Mouse (Mus musculus) kidney, postnatal 14 days (tissue): ENCODE data around the gene Itga2b.

ENCODE experiments used
- DNase-seq: peaks from one replicate; pipeline ENCODE4 v3.0.0; 2022; ENCODE audit warnings: mixed read lengths

Gene Itga2b

DNA sequence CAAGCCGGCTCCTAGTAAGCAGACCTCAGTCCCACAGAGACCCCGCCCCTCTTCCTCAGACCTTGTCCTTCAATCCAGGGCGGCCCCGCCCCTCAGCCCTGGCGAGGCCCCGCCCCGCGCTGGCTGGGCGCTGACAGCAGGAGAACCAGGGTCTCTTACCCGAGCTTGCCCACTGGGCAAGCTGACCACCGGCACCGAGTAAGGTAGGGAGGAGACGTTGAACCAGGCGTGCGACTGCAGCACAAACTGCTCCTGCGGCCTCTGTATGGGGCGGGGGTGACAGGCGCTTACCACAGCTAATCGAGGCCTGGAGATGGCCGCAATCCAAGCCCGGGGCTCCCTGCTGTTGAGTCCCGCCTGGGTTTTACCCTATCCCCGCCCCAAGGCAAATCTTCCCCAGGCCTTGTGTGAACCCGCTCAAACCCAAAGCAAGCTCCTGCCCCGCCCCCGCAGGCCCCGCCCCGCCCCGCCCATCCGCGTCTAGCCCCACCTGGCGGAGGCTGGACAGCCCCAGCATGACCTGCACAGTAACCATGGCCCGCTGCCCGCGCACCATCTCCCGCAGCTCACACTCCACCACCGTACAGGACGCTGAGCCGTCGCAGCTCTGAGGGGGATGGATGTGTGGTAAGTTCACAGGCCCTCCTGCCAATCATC lies 14.1 kb downstream of the Itga2b start:
- peak; percentile 91 for DNase-seq

DNA sequence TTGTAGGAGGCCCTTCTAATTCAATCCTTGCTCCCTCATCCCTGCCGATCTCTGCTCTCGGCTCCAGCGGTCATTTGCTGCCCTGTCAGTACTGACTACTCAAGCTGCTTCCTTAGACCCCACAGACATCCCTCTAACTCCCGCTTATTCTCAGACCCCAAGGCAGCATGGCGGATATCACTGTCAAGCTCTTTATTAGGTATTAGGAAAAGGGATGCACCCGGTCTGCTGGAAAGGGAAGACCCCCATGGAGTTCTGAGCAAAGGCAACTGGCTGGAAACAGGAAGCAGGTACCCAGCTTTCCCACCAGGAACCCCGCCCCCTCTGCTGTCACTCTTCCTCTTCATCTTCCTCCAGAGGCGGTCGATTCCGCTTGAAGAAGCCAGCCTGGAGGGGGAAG lies 16.8 kb downstream of the Itga2b start:
- no peak for DNase-seq

DNA sequence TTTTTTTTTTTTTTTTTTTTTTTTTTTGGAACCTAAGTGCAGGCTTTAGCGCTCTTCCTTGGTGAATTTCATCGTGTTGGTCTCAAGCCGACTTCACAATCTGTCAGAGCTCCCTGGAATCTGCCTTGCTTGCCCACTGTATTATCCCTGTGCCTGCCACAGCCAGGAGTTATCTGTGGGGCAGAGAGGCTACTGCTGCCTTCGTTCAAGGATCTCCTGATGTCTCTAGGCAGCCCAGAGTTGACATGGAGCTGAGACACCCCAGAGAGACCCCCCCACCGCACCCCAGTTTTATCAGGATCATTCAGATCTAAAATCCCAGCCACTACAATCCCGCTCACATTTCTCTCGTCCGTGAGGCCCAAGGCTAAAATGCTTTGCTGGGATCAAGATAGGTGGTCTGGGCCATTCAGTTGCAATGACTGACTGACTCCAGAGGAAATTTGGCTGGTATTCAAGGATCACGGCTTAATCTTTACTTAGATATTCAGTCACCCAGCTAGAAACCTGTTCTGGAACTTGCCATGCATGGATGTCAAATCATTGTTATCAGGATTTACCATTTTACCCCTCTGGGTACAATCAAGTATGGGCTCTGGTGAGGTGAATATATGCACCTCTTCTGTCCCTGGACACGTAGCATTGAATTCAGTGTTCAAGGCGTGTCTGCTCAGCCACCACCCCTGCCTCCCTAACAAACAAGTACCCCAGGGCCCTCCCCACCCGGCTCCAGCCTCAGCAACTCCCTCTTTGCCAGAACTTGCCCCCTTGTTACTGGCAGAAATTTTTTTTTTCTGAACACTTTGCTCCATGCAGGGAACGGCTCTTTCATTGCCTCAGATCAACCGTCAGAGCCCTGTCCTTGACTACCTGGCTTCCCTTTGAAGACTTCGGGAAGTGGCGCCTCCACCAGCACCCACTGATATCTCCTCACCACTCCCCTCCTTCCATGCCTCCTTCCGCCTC lies 20.6 kb downstream of the Itga2b start:
- peak; percentile 64 for DNase-seq

DNA sequence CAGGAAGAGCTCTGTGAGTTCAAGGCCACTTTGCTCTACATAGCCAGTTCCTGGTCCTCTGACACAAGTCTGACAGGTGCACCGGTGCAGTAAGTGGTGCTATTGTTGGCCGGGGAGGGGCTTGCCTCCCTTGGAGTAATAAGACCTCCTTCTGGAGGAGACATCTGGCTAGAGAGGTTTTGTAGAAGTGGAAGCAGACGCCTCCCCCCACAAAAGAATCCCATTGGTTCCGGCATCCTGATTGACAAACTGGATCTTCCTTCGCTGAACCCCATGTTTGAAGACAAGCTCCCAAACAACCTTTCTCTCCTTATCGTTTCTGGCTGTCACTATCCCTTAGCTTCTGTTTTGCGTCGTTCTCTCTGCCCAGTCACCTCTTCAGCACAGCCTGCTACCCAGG lies 21.6 kb downstream of the Itga2b start:
- no peak for DNase-seq

DNA sequence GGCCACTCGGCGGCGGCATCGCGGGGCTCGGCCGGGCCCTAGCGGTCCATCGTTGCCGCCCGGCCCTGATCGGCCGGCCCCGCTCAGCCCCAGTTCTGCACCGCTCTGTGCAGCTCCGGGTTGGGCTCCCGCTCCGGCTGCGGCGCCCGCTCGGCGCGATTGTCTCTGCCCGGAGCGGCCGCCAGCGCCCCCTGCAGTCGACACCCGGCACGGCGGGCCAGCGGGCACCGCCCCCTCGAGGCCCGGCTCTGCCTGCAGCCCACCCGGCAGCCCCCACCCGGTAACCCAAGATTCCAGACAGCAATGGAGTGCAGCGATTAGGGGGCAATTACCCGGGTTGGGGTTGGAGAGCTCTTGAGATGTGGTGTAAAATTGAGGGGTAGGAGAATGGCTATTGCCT lies 22.4 kb downstream of the Itga2b start, which contains the start of gene Fam171a2:
Fam171a2 (minus strand) TSS at position 186 of the 400 bp plus-strand sequence.
- DNase-seq: peak; percentile 84

DNA sequence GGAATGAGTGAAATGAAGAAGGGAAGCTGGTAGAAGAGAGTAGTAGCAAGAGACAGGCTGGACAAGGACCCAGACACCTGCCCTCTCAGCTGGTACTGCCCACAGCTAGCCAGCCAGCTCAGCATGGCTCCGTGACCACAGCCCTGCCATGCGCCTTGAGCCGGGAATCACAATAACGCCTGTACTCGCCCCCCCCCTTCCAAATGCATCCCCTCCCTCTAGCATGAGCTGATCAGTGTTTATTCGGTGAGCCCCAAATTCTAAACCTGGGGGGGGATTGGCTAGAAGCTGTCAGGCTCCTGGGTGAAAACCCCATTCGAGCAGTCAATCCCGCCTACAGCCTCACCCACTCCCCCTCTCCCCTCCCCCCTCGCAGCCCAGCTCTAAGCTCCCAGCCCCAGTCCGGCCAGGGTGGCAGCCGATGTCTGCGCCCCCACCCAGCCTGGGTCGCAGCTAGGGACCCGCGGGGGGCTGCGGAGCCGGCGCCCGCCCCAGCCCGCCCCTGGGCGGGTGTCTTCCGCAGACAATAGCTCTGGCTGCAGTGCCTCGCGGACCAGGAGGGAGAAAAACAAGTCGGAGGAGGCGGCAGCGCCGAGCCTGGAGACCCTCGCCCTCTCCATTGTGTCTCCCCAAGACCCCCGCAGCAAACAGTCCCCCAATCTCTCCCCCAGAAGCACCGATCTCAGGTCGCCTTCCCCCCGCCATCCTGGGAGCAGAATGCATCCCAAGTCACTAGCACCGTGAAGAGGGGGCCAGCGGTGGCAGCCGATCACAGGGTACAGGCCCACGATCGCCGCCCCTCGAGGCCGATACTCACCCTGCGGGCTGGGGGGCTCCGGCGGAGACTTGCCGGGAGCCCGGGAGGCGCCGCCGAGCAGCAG lies 23.1 kb downstream of the Itga2b start:
- peak; percentile 50 for DNase-seq

DNA sequence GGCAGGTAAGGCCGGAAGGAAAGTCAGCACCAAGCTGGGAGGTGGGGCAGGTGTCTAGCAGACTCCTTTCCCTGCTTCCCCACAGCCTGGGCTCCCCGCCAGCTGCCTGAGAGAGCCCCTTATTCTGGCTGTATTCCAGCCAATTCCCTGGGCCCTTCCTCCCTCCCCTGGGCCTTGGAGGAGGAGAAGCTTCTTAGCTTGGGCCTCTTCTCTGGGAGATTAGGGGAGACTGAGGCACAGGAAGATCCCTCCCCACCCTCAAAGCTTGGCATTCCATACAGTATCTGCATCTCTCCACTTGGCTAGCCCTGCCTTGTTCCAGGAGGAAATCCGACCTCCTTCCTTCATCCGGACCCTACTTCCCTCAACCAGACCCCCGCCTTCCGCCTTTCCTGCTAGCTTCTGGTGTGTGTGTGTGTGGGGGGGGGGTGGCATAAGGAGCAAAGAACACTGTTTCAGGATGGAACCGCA lies 24.0 kb downstream of the Itga2b start:
- DNase-seq: peak; percentile 77

DNA sequence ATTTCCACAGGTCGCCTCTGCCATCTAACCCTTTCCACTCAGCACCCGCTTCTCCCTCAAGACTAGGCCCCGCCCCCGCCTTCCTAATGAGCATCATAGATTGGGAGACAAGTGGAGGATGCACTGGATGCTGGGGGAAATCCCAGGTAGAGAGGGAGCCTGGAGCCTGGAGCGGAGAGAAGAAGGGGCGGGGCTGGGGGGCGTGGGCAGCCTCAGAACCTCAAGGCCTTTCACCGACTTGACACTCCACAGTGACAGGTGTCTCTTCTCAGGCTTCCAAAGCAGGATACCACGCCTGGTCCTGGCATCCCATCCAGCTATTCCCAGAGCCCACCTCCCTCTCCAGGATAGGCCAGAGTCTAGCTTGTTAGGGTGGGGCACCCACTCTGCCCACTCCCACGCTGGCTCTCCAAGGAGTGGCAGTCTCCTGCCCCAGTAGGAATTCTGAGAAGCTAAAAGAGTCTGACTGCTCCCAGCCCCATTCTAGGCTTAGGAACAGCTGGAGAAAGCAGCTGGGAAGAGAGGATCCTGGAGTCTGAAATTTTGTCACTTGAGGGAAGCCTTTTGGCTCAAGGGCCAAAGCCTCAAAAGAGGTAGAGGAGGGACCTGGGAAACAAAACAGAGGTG lies 24.5 kb downstream of the Itga2b start:
- DNase-seq: peak; percentile 44

DNA sequence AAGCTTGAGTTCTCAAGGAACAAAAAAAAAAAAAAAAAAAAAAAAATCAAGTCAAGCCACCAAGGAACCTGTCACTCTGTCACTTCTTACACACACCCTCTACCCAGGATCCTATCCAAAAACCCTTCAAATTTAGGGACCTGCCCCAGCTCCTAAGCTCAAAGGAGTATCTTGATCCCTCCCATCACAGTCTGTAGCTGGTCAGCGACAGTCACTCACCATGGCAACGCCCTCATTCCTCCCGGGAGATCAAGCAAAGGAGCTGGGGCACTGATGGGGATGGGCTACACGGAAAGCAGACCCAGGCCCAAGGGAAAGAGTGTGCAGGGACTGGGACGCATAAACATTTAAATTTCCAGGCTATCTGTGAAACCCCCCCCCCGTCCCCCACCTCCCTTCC lies 25.1 kb downstream of the Itga2b start:
- no peak for DNase-seq

DNA sequence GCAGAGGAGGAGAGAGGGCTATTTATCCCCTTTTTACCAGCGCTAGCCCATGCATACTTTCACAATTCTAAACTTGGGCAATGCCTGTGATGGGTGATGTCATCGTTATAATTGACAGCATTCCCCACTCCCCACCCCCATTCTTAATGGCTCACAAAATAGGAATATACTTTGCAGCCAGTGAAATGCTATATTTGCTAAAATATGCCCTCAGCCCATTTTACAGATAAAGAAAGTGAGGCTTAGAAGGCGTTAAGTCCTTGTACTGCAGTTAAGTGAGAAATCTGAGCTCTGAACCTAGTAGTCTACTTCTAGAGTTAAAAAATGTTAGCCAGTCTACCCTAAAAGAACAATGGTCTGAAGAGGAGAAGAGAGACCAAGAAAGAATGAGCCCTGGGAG lies 25.6 kb downstream of the Itga2b start:
- DNase-seq: no peak

DNA sequence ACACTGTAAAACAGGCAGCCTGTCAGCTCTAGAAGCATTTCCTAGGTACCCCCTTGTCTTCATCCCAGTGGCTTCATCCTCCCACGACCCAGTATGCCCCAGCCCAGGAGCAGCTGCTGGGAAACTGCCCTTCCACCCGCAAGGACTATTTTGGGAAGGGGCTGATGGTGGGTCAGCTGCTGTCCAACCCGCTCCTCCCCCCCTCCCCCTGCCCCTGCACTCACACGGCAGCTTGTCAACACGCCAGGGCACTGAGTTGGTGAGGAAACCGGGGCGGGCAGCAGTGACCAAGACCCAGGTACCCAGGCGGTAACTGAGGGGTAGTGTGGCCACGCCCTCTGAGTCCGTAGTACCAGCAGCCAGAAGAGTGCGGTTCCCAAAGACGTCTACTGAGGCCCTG lies 26.2 kb downstream of the Itga2b start:
- DNase-seq: no peak

DNA sequence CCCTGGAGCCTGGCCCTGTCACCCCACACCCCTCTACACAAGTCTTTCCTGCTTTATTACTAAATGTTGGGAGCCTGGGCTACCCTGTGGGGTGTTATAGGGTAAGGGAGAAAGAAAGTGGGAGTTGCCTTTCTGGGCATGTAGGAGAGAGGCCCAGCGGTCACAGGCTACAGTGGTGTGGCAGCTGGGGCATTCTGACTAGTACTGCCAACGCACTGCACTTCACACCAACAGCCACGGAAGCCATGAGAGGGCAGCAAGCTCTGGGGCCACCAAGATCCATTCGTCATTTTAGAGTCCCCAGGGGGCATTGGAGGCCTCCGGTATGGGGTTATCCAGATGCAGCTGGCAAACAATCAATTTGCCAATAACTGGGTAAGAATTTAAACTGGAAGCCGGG lies 27.8 kb downstream of the Itga2b start:
- DNase-seq: no peak

DNA sequence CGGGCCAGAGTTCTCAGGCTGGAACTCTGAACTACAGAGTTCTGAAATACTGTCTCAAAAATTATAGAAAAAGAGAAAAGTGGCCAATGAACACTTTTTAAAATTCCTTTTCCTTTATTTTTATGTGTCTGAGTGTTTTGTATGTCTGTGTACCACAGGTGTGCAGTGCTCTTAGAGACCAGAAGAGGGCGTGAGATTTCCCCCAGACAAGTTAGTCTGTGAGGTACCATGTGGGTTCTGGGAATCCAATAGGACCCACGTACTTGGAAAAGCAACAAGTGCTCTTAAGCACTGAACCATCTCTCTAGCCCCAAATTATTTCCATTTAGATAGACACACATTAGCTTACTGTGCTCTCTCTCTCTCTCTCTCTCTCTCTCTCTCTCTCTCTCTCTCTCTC lies 28.5 kb downstream of the Itga2b start:
- DNase-seq: no peak

DNA sequence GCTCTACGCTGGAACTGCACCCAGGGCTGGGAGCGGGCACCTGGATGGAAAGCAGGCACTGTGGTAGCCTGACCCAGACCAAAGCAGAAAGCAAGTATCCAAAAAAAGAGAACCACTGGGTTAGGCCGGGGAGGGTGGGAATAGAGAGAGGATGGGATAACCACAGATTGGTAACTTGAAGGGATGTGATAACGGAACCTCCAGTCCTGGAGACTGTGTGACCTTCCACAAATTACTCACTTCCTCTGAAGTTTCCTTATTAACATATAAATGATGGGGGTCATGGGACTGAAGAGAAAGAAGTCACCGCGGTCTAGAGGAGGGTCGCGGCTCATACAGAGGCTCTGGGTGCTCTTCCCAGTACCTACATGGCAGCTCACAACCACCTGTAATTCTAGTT lies 29.7 kb downstream of the Itga2b start:
- DNase-seq: no peak

DNA sequence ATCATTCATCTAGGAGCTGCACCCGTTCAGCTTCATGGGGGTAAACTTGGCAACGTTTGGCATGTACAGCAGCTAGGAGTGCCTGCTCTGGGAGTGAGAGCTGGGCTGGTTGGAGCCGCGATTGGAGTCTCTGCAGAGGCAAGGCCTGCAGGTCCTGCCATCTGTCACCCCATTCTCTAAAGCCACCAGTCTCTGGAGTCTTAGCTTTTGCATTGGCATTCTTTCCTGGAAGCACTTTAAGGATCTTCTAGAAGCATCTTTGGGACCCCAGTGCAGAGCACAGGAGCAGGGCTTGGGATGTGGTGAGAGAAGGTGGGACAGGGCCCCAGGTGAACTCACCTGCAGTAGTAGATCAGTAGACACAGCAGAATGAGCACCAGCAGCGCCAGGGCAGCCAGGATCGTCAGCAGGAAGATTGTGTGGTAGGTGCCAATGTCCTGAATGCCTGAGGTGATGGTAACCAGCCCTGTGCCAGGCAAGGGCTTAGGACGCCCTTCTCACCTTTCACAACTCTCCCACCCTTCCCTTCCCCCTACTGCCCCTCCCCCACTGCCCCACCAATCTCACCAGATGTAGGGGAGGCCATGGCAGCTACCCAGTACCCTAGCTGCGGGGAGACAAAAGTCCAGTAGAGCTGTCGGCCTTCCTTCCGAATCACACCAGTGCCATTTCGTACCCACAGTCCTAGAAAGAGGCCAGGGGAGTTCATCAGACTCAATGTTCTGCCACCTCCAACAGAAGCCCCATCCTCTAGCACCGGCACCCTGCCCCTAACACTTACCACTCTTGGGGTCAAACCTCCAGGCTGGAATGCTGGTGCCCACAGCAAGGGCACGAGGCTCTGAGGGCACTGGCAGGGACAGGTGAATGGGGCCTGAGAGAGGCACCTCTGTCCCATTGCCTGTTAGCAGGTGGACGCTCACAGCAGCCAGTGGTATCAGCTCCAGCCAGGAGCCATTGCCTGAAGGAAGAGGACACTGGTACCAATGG lies 30.5 kb downstream of the Itga2b start:
- DNase-seq: no peak

DNA sequence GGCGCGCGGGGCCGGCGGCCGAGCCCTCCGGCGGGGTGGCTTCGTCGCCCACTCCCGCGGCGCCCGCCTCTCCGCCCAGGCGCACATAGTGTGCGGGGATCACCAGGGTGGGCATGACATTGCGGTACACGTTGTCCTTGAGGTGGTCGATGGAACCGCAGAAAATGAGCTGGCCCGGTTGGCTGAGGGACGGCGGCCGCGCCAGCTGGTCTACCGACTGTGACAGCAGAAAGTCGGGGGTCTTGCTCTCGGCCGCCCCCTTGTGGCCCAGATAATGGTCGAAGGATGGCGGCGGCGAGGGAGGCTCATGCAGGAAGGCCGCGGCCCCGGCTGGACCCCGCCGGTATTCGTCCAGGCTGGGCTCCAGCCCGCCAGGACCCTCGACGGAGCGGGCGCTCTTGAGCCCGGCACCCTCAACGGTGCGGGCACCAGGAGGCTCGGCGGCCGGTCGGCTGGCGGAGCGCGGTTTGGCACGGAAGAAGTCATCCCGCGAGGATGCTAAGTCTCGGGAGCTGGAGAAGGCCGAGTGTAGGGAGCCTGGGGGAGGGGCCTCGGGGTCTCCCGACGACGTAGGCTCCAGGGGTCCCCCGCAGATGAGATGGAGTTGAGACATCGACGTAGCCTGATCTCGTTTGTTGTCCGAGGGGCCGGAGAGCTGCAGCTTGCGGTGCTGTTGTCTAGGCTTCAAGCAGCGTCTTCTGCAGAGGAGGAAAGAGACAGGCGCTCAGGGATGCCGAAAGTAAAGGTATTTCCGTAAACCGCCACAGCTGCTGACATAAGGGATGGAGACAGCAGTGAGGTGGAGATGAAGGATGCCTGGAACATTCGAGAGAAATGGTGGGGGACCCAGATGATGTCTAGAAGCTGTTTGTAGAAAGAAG lies 31.5 kb downstream of the Itga2b start:
- peak; percentile 87 for DNase-seq

DNA sequence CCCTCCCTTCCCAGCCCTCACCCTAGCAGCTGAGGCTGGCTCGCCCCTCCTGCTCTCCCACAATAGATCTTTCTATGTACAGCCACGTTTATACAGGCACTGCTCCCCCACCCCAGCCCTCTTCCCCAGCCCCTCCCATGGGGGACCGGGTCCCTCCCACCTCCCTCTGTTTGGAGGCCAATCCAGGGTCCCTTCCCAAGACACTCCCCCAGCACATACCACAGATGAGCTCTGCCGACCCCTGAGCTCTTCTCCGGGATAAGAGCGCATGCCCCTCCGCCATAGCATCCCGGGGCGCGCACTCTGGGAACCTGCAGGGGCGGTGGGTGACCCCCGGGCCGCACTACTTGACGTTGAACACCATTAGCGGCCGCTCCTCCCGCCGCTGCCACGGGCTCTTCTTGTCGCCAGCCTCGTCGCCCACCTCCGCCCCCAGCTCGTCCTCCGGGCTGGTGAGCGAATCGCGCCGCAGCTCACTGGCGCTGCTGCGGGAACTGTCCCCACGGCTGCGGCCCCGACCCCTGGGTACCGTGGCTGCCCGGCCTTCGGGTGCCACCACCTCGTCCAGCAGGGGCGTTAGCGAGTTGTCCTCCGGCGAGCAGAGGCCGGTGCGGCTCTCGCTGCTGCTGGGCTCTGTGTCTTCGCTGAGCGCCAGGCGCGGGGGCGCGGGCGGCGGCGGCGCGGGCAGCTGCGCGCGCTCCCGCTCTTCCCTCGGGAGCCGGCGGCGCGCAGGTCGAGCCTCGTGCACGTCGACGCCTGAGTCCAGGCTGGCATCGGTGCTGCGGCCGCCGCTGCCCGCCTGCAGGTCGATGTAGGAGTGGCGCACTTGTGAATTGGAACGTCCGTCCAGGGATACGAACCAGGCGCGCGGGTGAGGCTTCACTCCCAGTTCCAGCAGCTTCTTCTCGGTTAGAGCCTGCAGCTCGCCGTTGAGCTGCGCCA lies 32.5 kb downstream of the Itga2b start:
- DNase-seq: peak; percentile 80

DNA sequence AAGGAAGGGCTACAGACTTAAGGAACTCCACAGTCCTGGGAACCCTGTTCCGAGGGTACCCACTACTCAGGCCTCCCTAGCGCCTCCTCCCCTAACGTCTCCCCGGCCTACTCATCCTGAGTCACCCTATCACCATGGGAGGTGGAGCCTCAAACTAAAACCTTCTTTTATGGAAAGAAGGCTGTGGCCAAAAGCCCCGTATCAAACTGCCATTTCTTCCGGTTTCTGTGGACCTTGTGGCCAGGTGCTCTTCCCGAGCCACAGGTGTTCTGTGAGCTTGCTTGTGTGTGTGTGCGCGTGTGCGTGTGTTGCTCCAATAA lies 33.5 kb downstream of the Itga2b start:
- no peak for DNase-seq
